Mouse (Mus musculus): Measurements from ENCODE around the gene Sipa1l1. TPM values are rescaled to one million over a fixed set of nuclear protein-coding genes. Genes with fewer than 3 reads are reported as not detected.
A peak's percentile ranks its signal among the peaks of the same experiment; 100 is the strongest.

The Sipa1l1 gene
- polyA plus RNA-seq, 1 experiment from 2014 or later = 14.5 TPM

- H3K27ac ChIP-seq (replicated peaks; ENCODE audit: low read depth, low read length) = no peak overlapping the region
- ATAC-seq (ENCODE audit: low FRiP score, low TSS enrichment) (no peak), DNase-seq (no peak)
Measured at GRCm38 (mm10) chr12:82399971-82400720, 231.0 kb downstream of the Sipa1l1 start.

GRCm38 (mm10) chr12:82400783-82401182 lies 231.7 kb downstream of the Sipa1l1 start:
- WGBS = 78% methylated on average over 7 of the region's 7 CpGs
- Histone ChIP-seq H3K4me1 (ENCODE audit: control insufficient read depth, insufficient read depth, low read length) (no peaks in the 10 kb centered on the region), H3K4me3 (replicated peaks; ENCODE audit: low read depth, low read length) (no peak overlapping the region), H3K9ac (replicated peaks; ENCODE audit: low read length) (no peak overlapping the region), H3K4me2 (ENCODE audit: low read length) (no peak overlapping the region), H3K27me3 (ENCODE audit: control insufficient read depth, insufficient read depth, low read length) (no peaks in the 10 kb centered on the region), H3K36me3 (ENCODE audit: control insufficient read depth, insufficient read depth, low read length) (peaks cover 9% of the 10 kb centered on the region; the same call in 1 of the 2 replicates), H3K27ac (replicated peaks; ENCODE audit: low read depth, low read length) (no peak overlapping the region), H3K9me3 (ENCODE audit: control insufficient read depth, low read length) (no peaks in the 10 kb centered on the region)
- no peak for DNase-seq
- no peak for ATAC-seq (ENCODE audit: low FRiP score, low TSS enrichment)

More at GRCm38 (mm10) chr12:82399971-82400720, 231.0 kb downstream of the Sipa1l1 start:
- Histone ChIP-seq H3K36me3 (ENCODE audit: control insufficient read depth, insufficient read depth, low read length) (peaks cover 9% of the 10 kb centered on the region; the same call in 1 of the 2 replicates), H3K4me3 (replicated peaks; ENCODE audit: low read depth, low read length) (no peak overlapping the region), H3K9me3 (ENCODE audit: control insufficient read depth, low read length) (no peaks in the 10 kb centered on the region), H3K4me2 (ENCODE audit: low read length) (no peak overlapping the region), H3K9ac (replicated peaks; ENCODE audit: low read length) (no peak overlapping the region), H3K4me1 (ENCODE audit: control insufficient read depth, insufficient read depth, low read length) (no peaks in the 10 kb centered on the region), H3K27me3 (ENCODE audit: control insufficient read depth, insufficient read depth, low read length) (no peaks in the 10 kb centered on the region)
- 94% methylated on average over 6 of the region's 6 CpGs for WGBS

- no peaks in the 10 kb centered on the region for H3K9me3 ChIP-seq (ENCODE audit: control insufficient read depth, low read length)
- H3K36me3 ChIP-seq (ENCODE audit: control insufficient read depth, insufficient read depth, low read length) = peaks cover 9% of the 10 kb centered on the region; the same call in 1 of the 2 replicates
- DNase-seq (no peak), ATAC-seq (ENCODE audit: low FRiP score, low TSS enrichment) (no peak)
- no peak overlapping the region for H3K4me2 ChIP-seq (ENCODE audit: low read length)
- no peak overlapping the region for H3K9ac ChIP-seq (replicated peaks; ENCODE audit: low read length)
- no peaks in the 10 kb centered on the region for H3K4me1 ChIP-seq (ENCODE audit: control insufficient read depth, insufficient read depth, low read length)
- H3K27ac ChIP-seq (replicated peaks; ENCODE audit: low read depth, low read length) = no peak overlapping the region
- no peaks in the 10 kb centered on the region for H3K27me3 ChIP-seq (ENCODE audit: control insufficient read depth, insufficient read depth, low read length)
- 94% methylated on average over 4 of the region's 4 CpGs for WGBS
- H3K4me3 ChIP-seq (replicated peaks; ENCODE audit: low read depth, low read length) = no peak overlapping the region
Measured at GRCm38 (mm10) chr12:82401440-82401839, 232.3 kb downstream of the Sipa1l1 start.

- H3K27ac ChIP-seq (replicated peaks; ENCODE audit: low read depth, low read length) = no peak overlapping the region
- H3K9ac ChIP-seq (replicated peaks; ENCODE audit: low read length) = no peak overlapping the region
- H3K4me2 ChIP-seq (ENCODE audit: low read length) = no peak overlapping the region
- no peak overlapping the region for H3K4me3 ChIP-seq (replicated peaks; ENCODE audit: low read depth, low read length)
- no peaks in the 10 kb centered on the region for H3K4me1 ChIP-seq (ENCODE audit: control insufficient read depth, insufficient read depth, low read length)
- no peak for DNase-seq
- no peak for ATAC-seq (ENCODE audit: low FRiP score, low TSS enrichment)
- no peaks in the 10 kb centered on the region for H3K27me3 ChIP-seq (ENCODE audit: control insufficient read depth, insufficient read depth, low read length)
- peaks cover 9% of the 10 kb centered on the region; the same call in 1 of the 2 replicates for H3K36me3 ChIP-seq (ENCODE audit: control insufficient read depth, insufficient read depth, low read length)
- no peaks in the 10 kb centered on the region for H3K9me3 ChIP-seq (ENCODE audit: control insufficient read depth, low read length)
- WGBS = 83% methylated on average over 9 of the region's 9 CpGs
Measured at GRCm38 (mm10) chr12:82402635-82403034, 233.5 kb downstream of the Sipa1l1 start.

- H3K4me3 ChIP-seq (replicated peaks; ENCODE audit: low read depth, low read length) = no peak overlapping the region
- no peaks in the 10 kb centered on the region for H3K9me3 ChIP-seq (ENCODE audit: control insufficient read depth, low read length)
- no peak overlapping the region for H3K27ac ChIP-seq (replicated peaks; ENCODE audit: low read depth, low read length)
- no peaks in the 10 kb centered on the region for H3K27me3 ChIP-seq (ENCODE audit: control insufficient read depth, insufficient read depth, low read length)
- no peaks in the 10 kb centered on the region for H3K4me1 ChIP-seq (ENCODE audit: control insufficient read depth, insufficient read depth, low read length)
- H3K36me3 ChIP-seq (ENCODE audit: control insufficient read depth, insufficient read depth, low read length) = peaks cover 9% of the 10 kb centered on the region; the same call in 1 of the 2 replicates
- H3K9ac ChIP-seq (replicated peaks; ENCODE audit: low read length) = no peak overlapping the region
- ATAC-seq (ENCODE audit: low FRiP score, low TSS enrichment) = no peak
- H3K4me2 ChIP-seq (ENCODE audit: low read length) = no peak overlapping the region
- DNase-seq = no peak
- WGBS = 51% methylated on average over 5 of the region's 5 CpGs
Measured at GRCm38 (mm10) chr12:82407531-82408255, 238.6 kb downstream of the Sipa1l1 start.

GRCm38 (mm10) chr12:82408486-82408885 lies 239.4 kb downstream of the Sipa1l1 start:
- Histone ChIP-seq H3K27me3 (ENCODE audit: control insufficient read depth, insufficient read depth, low read length) (no peaks in the 10 kb centered on the region), H3K9me3 (ENCODE audit: control insufficient read depth, low read length) (no peaks in the 10 kb centered on the region), H3K27ac (replicated peaks; ENCODE audit: low read depth, low read length) (no peak overlapping the region), H3K4me3 (replicated peaks; ENCODE audit: low read depth, low read length) (no peak overlapping the region), H3K4me2 (ENCODE audit: low read length) (no peak overlapping the region), H3K4me1 (ENCODE audit: control insufficient read depth, insufficient read depth, low read length) (no peaks in the 10 kb centered on the region), H3K36me3 (ENCODE audit: control insufficient read depth, insufficient read depth, low read length) (peaks cover 8% of the 10 kb centered on the region; the same call in 1 of the 2 replicates), H3K9ac (replicated peaks; ENCODE audit: low read length) (no peak overlapping the region)
- ATAC-seq (ENCODE audit: low FRiP score, low TSS enrichment) (no peak), DNase-seq (peak; percentile 35)
- WGBS = 72% methylated on average over 6 of the region's 6 CpGs

- ATAC-seq (ENCODE audit: low FRiP score, low TSS enrichment) (no peak), DNase-seq (no peak)
- Histone ChIP-seq H3K27ac (replicated peaks; ENCODE audit: low read depth, low read length) (no peak overlapping the region), H3K4me2 (ENCODE audit: low read length) (no peak overlapping the region), H3K4me3 (replicated peaks; ENCODE audit: low read depth, low read length) (no peak overlapping the region), H3K9ac (replicated peaks; ENCODE audit: low read length) (no peak overlapping the region), H3K36me3 (ENCODE audit: control insufficient read depth, insufficient read depth, low read length) (no peaks in the 10 kb centered on the region), H3K9me3 (ENCODE audit: control insufficient read depth, low read length) (no peaks in the 10 kb centered on the region), H3K4me1 (ENCODE audit: control insufficient read depth, insufficient read depth, low read length) (no peaks in the 10 kb centered on the region), H3K27me3 (ENCODE audit: control insufficient read depth, insufficient read depth, low read length) (no peaks in the 10 kb centered on the region)
- 81% methylated on average over 7 of the region's 7 CpGs for whole genome bisulfite sequencing
Measured at GRCm38 (mm10) chr12:82409686-82410472, 240.8 kb downstream of the Sipa1l1 start.

GRCm38 (mm10) chr12:82412291-82413032 lies 243.3 kb downstream of the Sipa1l1 start:
- H3K9me3 ChIP-seq (ENCODE audit: control insufficient read depth, low read length) = no peaks in the 10 kb centered on the region
- no peak overlapping the region for H3K4me2 ChIP-seq (ENCODE audit: low read length)
- 67% methylated on average over 3 of the region's 3 CpGs for WGBS
- no peaks in the 10 kb centered on the region for H3K4me1 ChIP-seq (ENCODE audit: control insufficient read depth, insufficient read depth, low read length)
- H3K9ac ChIP-seq (replicated peaks; ENCODE audit: low read length) = no peak overlapping the region
- H3K4me3 ChIP-seq (replicated peaks; ENCODE audit: low read depth, low read length) = no peak overlapping the region
- no peaks in the 10 kb centered on the region for H3K27me3 ChIP-seq (ENCODE audit: control insufficient read depth, insufficient read depth, low read length)
- ATAC-seq (ENCODE audit: low FRiP score, low TSS enrichment) (no peak), DNase-seq (peak; percentile 26)
- peaks cover 9% of the 10 kb centered on the region for H3K36me3 ChIP-seq (ENCODE audit: control insufficient read depth, insufficient read depth, low read length)
- H3K27ac ChIP-seq (replicated peaks; ENCODE audit: low read depth, low read length) = no peak overlapping the region
